Mouse (Mus musculus): ENCODE results near the gene Sord.

Sord gene

GRCm38 (mm10) chr2:122240735-122241134 lies 6.2 kb downstream of the Sord start:
- DNase-seq (ENCODE audit: low spot score), result no peak

- no peak for DNase-seq (ENCODE audit: low spot score)
Measured at GRCm38 (mm10) chr2:122241226-122241625, 6.7 kb downstream of the Sord start.

- no peak for DNase-seq (ENCODE audit: low spot score)
Measured at GRCm38 (mm10) chr2:122241935-122242334, 7.4 kb downstream of the Sord start.

GRCm38 (mm10) chr2:122243671-122244131 lies 9.2 kb downstream of the Sord start:
- DNase-seq (ENCODE audit: low spot score), result peak; percentile 75

- no peak for DNase-seq (ENCODE audit: low spot score)
Measured at GRCm38 (mm10) chr2:122247786-122248185, 13.2 kb downstream of the Sord start.

GRCm38 (mm10) chr2:122255997-122256396 lies 21.4 kb downstream of the Sord start:
- no peak for DNase-seq (ENCODE audit: low spot score)

GRCm38 (mm10) chr2:122260729-122261128 lies 26.2 kb downstream of the Sord start:
- no peak for DNase-seq (ENCODE audit: low spot score)

- DNase-seq (ENCODE audit: low spot score), result no peak
Measured at GRCm38 (mm10) chr2:122264690-122265089, 30.1 kb downstream of the Sord start.

- no peak for DNase-seq (ENCODE audit: low spot score)
Measured at GRCm38 (mm10) chr2:122266407-122267193, 32.1 kb downstream of the Sord start.

- no peak for DNase-seq (ENCODE audit: low spot score)
Measured at GRCm38 (mm10) chr2:122278769-122279168, 44.2 kb downstream of the Sord start.

- no peak for DNase-seq (ENCODE audit: low spot score)
Measured at GRCm38 (mm10) chr2:122284091-122284490, 49.5 kb downstream of the Sord start.

- DNase-seq (ENCODE audit: low spot score), result no peak
Measured at GRCm38 (mm10) chr2:122286137-122286536, 51.6 kb downstream of the Sord start.

- no peak for DNase-seq (ENCODE audit: low spot score)
Measured at GRCm38 (mm10) chr2:122294916-122295315, 60.4 kb downstream of the Sord start.

GRCm38 (mm10) chr2:122297271-122298095 lies 62.9 kb downstream of the Sord start:
- DNase-seq (ENCODE audit: low spot score), result no peak

GRCm38 (mm10) chr2:122298096-122298499 lies 63.5 kb downstream of the Sord start, which contains the start of gene Duox2:
Gene Duox2 (minus strand): TSS chr2:122298449.
- no peak for DNase-seq (ENCODE audit: low spot score)

- no peak for DNase-seq (ENCODE audit: low spot score)
Measured at GRCm38 (mm10) chr2:122298596-122299490, 64.3 kb downstream of the Sord start, which contains the start of gene Duoxa2. Gene Duoxa2 (plus strand): TSS chr2:122298900.

GRCm38 (mm10) chr2:122299911-122300655 lies 65.5 kb downstream of the Sord start:
- DNase-seq (ENCODE audit: low spot score), result no peak

GRCm38 (mm10) chr2:122300656-122301020 lies 66.1 kb downstream of the Sord start:
- DNase-seq (ENCODE audit: low spot score), result no peak

GRCm38 (mm10) chr2:122301081-122301920 lies 66.8 kb downstream of the Sord start:
- DNase-seq (ENCODE audit: low spot score), result peak; percentile 79

GRCm38 (mm10) chr2:122301921-122302573 lies 67.5 kb downstream of the Sord start:
- peak; percentile 23 for DNase-seq (ENCODE audit: low spot score)

Measured in MN1 (cell line).